42 mouse cellular contexts compared by ENCODE assay signal in the genomic region with DNA sequence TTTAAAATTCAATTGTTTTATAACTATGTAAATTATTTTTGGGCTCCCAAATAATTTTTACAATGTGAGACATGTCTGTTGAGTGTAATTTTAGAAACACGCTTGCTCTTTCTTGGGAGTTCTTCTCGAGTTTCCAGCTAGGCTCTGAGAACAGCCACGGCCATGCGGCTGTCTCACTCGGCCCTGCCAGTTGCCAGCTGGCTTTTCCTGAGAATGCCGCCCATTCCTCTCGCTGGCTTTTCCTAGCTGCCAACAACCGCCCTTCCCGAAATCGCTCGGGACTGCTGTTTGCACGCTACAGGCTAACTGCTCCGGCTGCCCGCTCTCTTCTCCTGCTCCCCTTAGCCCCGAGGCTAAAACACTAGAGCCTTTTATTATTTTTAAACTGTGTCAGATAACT. TPM values are rescaled to one million over a fixed set of nuclear protein-coding genes. Genes with fewer than 3 reads are reported as not detected.
DNase-seq lines count a peak whose midpoint lies in the region; ATAC-seq and TF ChIP-seq lines count a peak whose summit lies in the region.
"Had no signal": no experiment of that assay in that cellular context is flagged by ENCODE, and none has a peak within 500 bp of the region (broad histone marks: within the 10 kb centered on the region; RNA-seq: fewer than 3 reads in every experiment).

No protein-coding gene starts in this region.

- no peaks in the 10 kb centered on the region for H3K4me1 ChIP-seq in limb, embryonic 14.5 days (ENCODE audit: control insufficient read depth, insufficient read depth, low read length)
- no peaks in the 10 kb centered on the region for H3K4me1 ChIP-seq in limb, embryonic 10.5 days
- H3K4me1 ChIP-seq: embryonic facial prominence, embryonic 12.5 days; forebrain, embryonic 10.5 days; forebrain, embryonic 15.5 days; heart, embryonic 13.5 days; hindbrain, embryonic 10.5 days; hindbrain, embryonic 15.5 days; kidney, embryonic 15.5 days; neural tube, embryonic 15.5 days had no signal

- H3K9me3 ChIP-seq in limb, embryonic 14.5 days (ENCODE audit: control insufficient read depth, low read length) = no peaks in the 10 kb centered on the region
- no peaks in the 10 kb centered on the region for H3K9me3 ChIP-seq in limb, embryonic 10.5 days (replicated peaks)
- H3K9me3 ChIP-seq: embryonic facial prominence, embryonic 12.5 days; forebrain, embryonic 10.5 days; forebrain, embryonic 15.5 days; heart, embryonic 13.5 days; hindbrain, embryonic 10.5 days; hindbrain, embryonic 15.5 days; kidney, embryonic 15.5 days; neural tube, embryonic 15.5 days had no signal

- no peak overlapping the region for H3K4me3 ChIP-seq in limb, embryonic 14.5 days (replicated peaks; ENCODE audit: low read length)
- no peak overlapping the region for H3K4me3 ChIP-seq in limb, embryonic 10.5 days
- H3K4me3 ChIP-seq: embryonic facial prominence, embryonic 12.5 days; forebrain, embryonic 10.5 days; forebrain, embryonic 15.5 days; heart, embryonic 13.5 days; hindbrain, embryonic 10.5 days; hindbrain, embryonic 15.5 days; kidney, embryonic 15.5 days; layer of hippocampus, adult 2 months; neural tube, embryonic 15.5 days had no signal

- intact Hi-C loops in gastrocnemius, postnatal 14 days (cut with DNase I; ENCODE audit: low total_unique reads) = no loop called here
- intact Hi-C loops in heart, postnatal 36 days (cut with DNase I) = no loop called here

- no peaks in the 10 kb centered on the region for H3K36me3 ChIP-seq in limb, embryonic 14.5 days (ENCODE audit: control insufficient read depth, insufficient read depth, low read length)
- H3K36me3 ChIP-seq in limb, embryonic 10.5 days = no peaks in the 10 kb centered on the region
- H3K36me3 ChIP-seq: embryonic facial prominence, embryonic 12.5 days; forebrain, embryonic 10.5 days; forebrain, embryonic 15.5 days; G1E; heart, embryonic 13.5 days; hindbrain, embryonic 10.5 days; hindbrain, embryonic 15.5 days; kidney, embryonic 15.5 days; neural tube, embryonic 15.5 days had no signal

- H3K9ac ChIP-seq in limb, embryonic 14.5 days (ENCODE audit: low read depth, low read length, severe bottlenecking) = no peak overlapping the region
- H3K9ac ChIP-seq: embryonic facial prominence, embryonic 12.5 days; forebrain, embryonic 15.5 days; heart, embryonic 13.5 days; hindbrain, embryonic 15.5 days; kidney, embryonic 15.5 days; liver, embryonic 14.5 days; neural tube, embryonic 15.5 days had no signal

- H3K27ac ChIP-seq in limb, embryonic 14.5 days (replicated peaks; ENCODE audit: low read depth, low read length) = no peak overlapping the region
- no peak overlapping the region for H3K27ac ChIP-seq in limb, embryonic 10.5 days
- H3K27ac ChIP-seq: embryonic facial prominence, embryonic 12.5 days; forebrain, embryonic 10.5 days; forebrain, embryonic 15.5 days; heart, embryonic 13.5 days; hindbrain, embryonic 10.5 days; hindbrain, embryonic 15.5 days; kidney, embryonic 15.5 days; layer of hippocampus, adult 2 months; liver, embryonic 14.5 days; macrophage; neural tube, embryonic 15.5 days; stomach, postnatal 0 days had no signal

- peak; percentile 10 to 14 for DNase-seq in cerebellum, postnatal 14 days
- DNase-seq in cerebellum, adult 18-20 months = no peak
- peak; percentile 9 for DNase-seq in gastrocnemius, postnatal 14 days
- no peak for DNase-seq in gastrocnemius, adult 8-10 months (ENCODE audit: low spot score in 2 of 2)
- DNase-seq in limb, embryonic 14.5 days (ENCODE audit: low spot score) = peak; percentile 17
- DNase-seq in limb, embryonic 10.5 days (ENCODE audit: low spot score) = no peak
- DNase-seq in right cerebral cortex, postnatal 14 days = peak; percentile 22
- DNase-seq in heart, postnatal 36 days = no peak
- DNase-seq: adrenal gland, postnatal 10 days; cerebellum, adult 11-12 months; cerebellum, postnatal 36 days; heart, postnatal 10 days; kidney, adult 11 months; kidney, postnatal 25 days; liver; lung, adult 2 months; lung, postnatal 10 days; midbrain, embryonic 14.5 days; retina, postnatal 1 day; thymus, adult 2 months; thymus, postnatal 36 days had no signal

- H3K4me2 ChIP-seq in limb, embryonic 14.5 days (replicated peaks; ENCODE audit: low read depth, low read length, severe bottlenecking) = no peak overlapping the region
- H3K4me2 ChIP-seq: embryonic facial prominence, embryonic 12.5 days; forebrain, embryonic 15.5 days; heart, embryonic 13.5 days; hindbrain, embryonic 15.5 days; kidney, embryonic 15.5 days; neural tube, embryonic 15.5 days had no signal

- ATAC-seq in limb, embryonic 14.5 days (ENCODE audit: low FRiP score, low read depth) = peak; percentile 34; the same call in 1 of the 2 replicates
- ATAC-seq: forebrain, embryonic 15.5 days; inflammation-experienced regulatory T-cells, adult 6 months had no signal

- TF ChIP-seq POLR2A in limb, embryonic 14.5 days (IDR thresholded peaks at IDR 0.05; ENCODE audit: borderline replicate concordance, extremely low read depth, insufficient read depth, insufficient read length) = no peak

- no peaks in the 10 kb centered on the region for H3K27me3 ChIP-seq in limb, embryonic 14.5 days (ENCODE audit: control insufficient read depth, insufficient read depth, low read length)
- H3K27me3 ChIP-seq in limb, embryonic 10.5 days (ENCODE audit: low read depth, poor library complexity, severe bottlenecking) = no peaks in the 10 kb centered on the region
- H3K27me3 ChIP-seq: embryonic facial prominence, embryonic 12.5 days; forebrain, embryonic 15.5 days; hindbrain, embryonic 15.5 days; kidney, embryonic 15.5 days; neural tube, embryonic 15.5 days had no signal

- WGBS in limb, embryonic 14.5 days = 76% methylated on average over 15 of the region's 15 CpGs
- 89% methylated on average over 15 of the region's 15 CpGs for WGBS in limb, embryonic 10.5 days

RNA-seq across cellular contexts. Expression of a gene that starts 2.6 kb away (rescaled TPM):
- total RNA-seq in gastrocnemius, postnatal 14 days (2021) = not detected
- total RNA-seq in gastrocnemius, adult 8-10 months (2022) = not detected
- not detected in 2 replicates for polyA plus RNA-seq in limb, embryonic 14.5 days (2012; rRNA removed)
- not detected in 2 replicates for polyA plus RNA-seq in limb, embryonic 14.5 days (2014; fragmentation: Nextera tagmentation; extraction: Ambion mirVana)
- not detected in 2 replicates for polyA plus RNA-seq in limb, embryonic 10.5 days (2016; fragmentation: Nextera tagmentation; extraction: Ambion mirVana)
- not detected for total RNA-seq in heart, postnatal 36 days (2021)
- total RNA-seq: adrenal gland, postnatal 10 days; heart, adult 8-10 months; heart, postnatal 10 days; layer of hippocampus, adult 2 months; layer of hippocampus, postnatal 25 days; left cerebral cortex, postnatal 25 days; megakaryocyte-erythroid progenitor cell, adult 5-6 weeks; monocyte, adult 5-6 weeks had no signal
- polyA plus RNA-seq: embryonic facial prominence, embryonic 12.5 days; forebrain, embryonic 10.5 days; forebrain, embryonic 15.5 days; G1E; gonadal fat pad, adult 2 months; heart, embryonic 13.5 days; hindbrain, embryonic 10.5 days; hindbrain, embryonic 15.5 days; inflammation-experienced regulatory T-cells, adult 6 months; kidney, embryonic 15.5 days; liver, embryonic 14.5 days; lung, adult 2 months; macrophage; midbrain, embryonic 14.5 days; neural tube, embryonic 15.5 days; spleen, adult 2 months; stomach, postnatal 0 days; thymus, adult 2 months had no signal

RNA-seq across cellular contexts. Expression of a gene that starts 3.6 kb away (rescaled TPM):
- total RNA-seq in gastrocnemius, postnatal 14 days (2021) = not detected
- total RNA-seq in gastrocnemius, adult 8-10 months (2022) = not detected
- polyA plus RNA-seq in limb, embryonic 14.5 days (2012; rRNA removed) = not detected in 2 replicates
- not detected in 2 replicates for polyA plus RNA-seq in limb, embryonic 14.5 days (2014; fragmentation: Nextera tagmentation; extraction: Ambion mirVana)
- not detected in 2 replicates for polyA plus RNA-seq in limb, embryonic 10.5 days (2016; fragmentation: Nextera tagmentation; extraction: Ambion mirVana)
- not detected for total RNA-seq in heart, postnatal 36 days (2021)
- total RNA-seq: adrenal gland, postnatal 10 days; G1E; heart, adult 8-10 months; heart, postnatal 10 days; layer of hippocampus, adult 2 months; layer of hippocampus, postnatal 25 days; left cerebral cortex, postnatal 25 days; megakaryocyte-erythroid progenitor cell, adult 5-6 weeks; monocyte, adult 5-6 weeks had no signal
- polyA plus RNA-seq: embryonic facial prominence, embryonic 12.5 days; forebrain, embryonic 10.5 days; forebrain, embryonic 15.5 days; G1E; gonadal fat pad, adult 2 months; heart, embryonic 13.5 days; hindbrain, embryonic 10.5 days; hindbrain, embryonic 15.5 days; inflammation-experienced regulatory T-cells, adult 6 months; kidney, embryonic 15.5 days; liver, embryonic 14.5 days; lung, adult 2 months; macrophage; midbrain, embryonic 14.5 days; neural tube, embryonic 15.5 days; spleen, adult 2 months; stomach, postnatal 0 days; thymus, adult 2 months had no signal

RNA-seq across cellular contexts. Expression of a gene that starts 11.6 kb away (rescaled TPM):
- not detected for total RNA-seq in gastrocnemius, postnatal 14 days (2021)
- not detected for total RNA-seq in gastrocnemius, adult 8-10 months (2022)
- not detected in 2 replicates for polyA plus RNA-seq in limb, embryonic 14.5 days (2012; rRNA removed)
- polyA plus RNA-seq in limb, embryonic 14.5 days (2014; fragmentation: Nextera tagmentation; extraction: Ambion mirVana) = not detected in 2 replicates
- not detected in 2 replicates for polyA plus RNA-seq in limb, embryonic 10.5 days (2016; fragmentation: Nextera tagmentation; extraction: Ambion mirVana)
- not detected for total RNA-seq in heart, postnatal 36 days (2021)
- total RNA-seq: adrenal gland, postnatal 10 days; G1E; heart, adult 8-10 months; heart, postnatal 10 days; layer of hippocampus, adult 2 months; layer of hippocampus, postnatal 25 days; left cerebral cortex, postnatal 25 days; megakaryocyte-erythroid progenitor cell, adult 5-6 weeks; monocyte, adult 5-6 weeks had no signal
- polyA plus RNA-seq: embryonic facial prominence, embryonic 12.5 days; forebrain, embryonic 10.5 days; forebrain, embryonic 15.5 days; G1E; gonadal fat pad, adult 2 months; heart, embryonic 13.5 days; hindbrain, embryonic 10.5 days; hindbrain, embryonic 15.5 days; inflammation-experienced regulatory T-cells, adult 6 months; kidney, embryonic 15.5 days; liver, embryonic 14.5 days; lung, adult 2 months; macrophage; midbrain, embryonic 14.5 days; neural tube, embryonic 15.5 days; spleen, adult 2 months; stomach, postnatal 0 days; thymus, adult 2 months had no signal

RNA-seq across cellular contexts. Expression of a gene that starts 12.3 kb away (rescaled TPM):
- total RNA-seq in gastrocnemius, postnatal 14 days (2021) = not detected
- total RNA-seq in gastrocnemius, adult 8-10 months (2022) = not detected
- polyA plus RNA-seq in limb, embryonic 14.5 days (2012; rRNA removed) = not detected in 2 replicates
- polyA plus RNA-seq in limb, embryonic 14.5 days (2014; fragmentation: Nextera tagmentation; extraction: Ambion mirVana) = not detected in 2 replicates
- not detected in 2 replicates for polyA plus RNA-seq in limb, embryonic 10.5 days (2016; fragmentation: Nextera tagmentation; extraction: Ambion mirVana)
- total RNA-seq in heart, postnatal 36 days (2021) = not detected
- total RNA-seq: adrenal gland, postnatal 10 days; G1E; heart, adult 8-10 months; heart, postnatal 10 days; layer of hippocampus, adult 2 months; layer of hippocampus, postnatal 25 days; left cerebral cortex, postnatal 25 days; megakaryocyte-erythroid progenitor cell, adult 5-6 weeks; monocyte, adult 5-6 weeks had no signal
- polyA plus RNA-seq: embryonic facial prominence, embryonic 12.5 days; forebrain, embryonic 10.5 days; forebrain, embryonic 15.5 days; G1E; gonadal fat pad, adult 2 months; heart, embryonic 13.5 days; hindbrain, embryonic 10.5 days; hindbrain, embryonic 15.5 days; inflammation-experienced regulatory T-cells, adult 6 months; kidney, embryonic 15.5 days; liver, embryonic 14.5 days; lung, adult 2 months; macrophage; midbrain, embryonic 14.5 days; neural tube, embryonic 15.5 days; spleen, adult 2 months; stomach, postnatal 0 days; thymus, adult 2 months had no signal

RNA-seq across cellular contexts. Expression of a gene that starts 18.4 kb away (rescaled TPM):
- total RNA-seq in gastrocnemius, postnatal 14 days (2021) = not detected
- not detected for total RNA-seq in gastrocnemius, adult 8-10 months (2022)
- not detected in 2 replicates for polyA plus RNA-seq in limb, embryonic 14.5 days (2012; rRNA removed)
- not detected in 2 replicates for polyA plus RNA-seq in limb, embryonic 14.5 days (2014; fragmentation: Nextera tagmentation; extraction: Ambion mirVana)
- polyA plus RNA-seq in limb, embryonic 10.5 days (2016; fragmentation: Nextera tagmentation; extraction: Ambion mirVana) = not detected in 2 replicates
- total RNA-seq in heart, postnatal 36 days (2021) = not detected
- total RNA-seq: adrenal gland, postnatal 10 days; G1E; heart, adult 8-10 months; heart, postnatal 10 days; layer of hippocampus, adult 2 months; layer of hippocampus, postnatal 25 days; left cerebral cortex, postnatal 25 days; megakaryocyte-erythroid progenitor cell, adult 5-6 weeks; monocyte, adult 5-6 weeks had no signal
- polyA plus RNA-seq: embryonic facial prominence, embryonic 12.5 days; forebrain, embryonic 10.5 days; forebrain, embryonic 15.5 days; G1E; gonadal fat pad, adult 2 months; heart, embryonic 13.5 days; hindbrain, embryonic 10.5 days; hindbrain, embryonic 15.5 days; inflammation-experienced regulatory T-cells, adult 6 months; kidney, embryonic 15.5 days; liver, embryonic 14.5 days; lung, adult 2 months; macrophage; midbrain, embryonic 14.5 days; neural tube, embryonic 15.5 days; spleen, adult 2 months; stomach, postnatal 0 days; thymus, adult 2 months had no signal

Comparison
In these comparisons a context has a peak if more than half of its experiments do, and no peak if none do; other contexts are left out.
1. DNase-seq: peak in cerebellum, postnatal 14 days (2 of 2), gastrocnemius, postnatal 14 days (single experiment), limb, embryonic 14.5 days (single experiment) and right cerebral cortex, postnatal 14 days (single experiment); none in cerebellum, adult 18-20 months (0 of 2), gastrocnemius, adult 8-10 months (0 of 2), limb, embryonic 10.5 days (single experiment) and heart, postnatal 36 days (0 of 2).